Mouse (Mus musculus) thymus, postnatal 0 days (tissue): ENCODE measurements around the gene Ppp1r14d. TPM values are rescaled to one million over a fixed set of nuclear protein-coding genes. Genes with fewer than 3 reads are reported as not detected.

Source experiments
- DNase-seq: peaks from one replicate; pipeline ENCODE4 v3.0.0-alpha.2; 2015; ENCODE audit warnings: low spot score
- polyA plus RNA-seq: library from polyadenylated mRNA; unstranded; fragments of >200 nt; fragmentation: Nextera tagmentation; extraction: Ambion mirVana; gene quantifications from 2 replicates; pipeline ENCODE4 v1.2.1, GENCODE M21; 2015

The Ppp1r14d gene
- polyA plus RNA-seq = 0.17 and 1.1 TPM in 2 replicates

DNA sequence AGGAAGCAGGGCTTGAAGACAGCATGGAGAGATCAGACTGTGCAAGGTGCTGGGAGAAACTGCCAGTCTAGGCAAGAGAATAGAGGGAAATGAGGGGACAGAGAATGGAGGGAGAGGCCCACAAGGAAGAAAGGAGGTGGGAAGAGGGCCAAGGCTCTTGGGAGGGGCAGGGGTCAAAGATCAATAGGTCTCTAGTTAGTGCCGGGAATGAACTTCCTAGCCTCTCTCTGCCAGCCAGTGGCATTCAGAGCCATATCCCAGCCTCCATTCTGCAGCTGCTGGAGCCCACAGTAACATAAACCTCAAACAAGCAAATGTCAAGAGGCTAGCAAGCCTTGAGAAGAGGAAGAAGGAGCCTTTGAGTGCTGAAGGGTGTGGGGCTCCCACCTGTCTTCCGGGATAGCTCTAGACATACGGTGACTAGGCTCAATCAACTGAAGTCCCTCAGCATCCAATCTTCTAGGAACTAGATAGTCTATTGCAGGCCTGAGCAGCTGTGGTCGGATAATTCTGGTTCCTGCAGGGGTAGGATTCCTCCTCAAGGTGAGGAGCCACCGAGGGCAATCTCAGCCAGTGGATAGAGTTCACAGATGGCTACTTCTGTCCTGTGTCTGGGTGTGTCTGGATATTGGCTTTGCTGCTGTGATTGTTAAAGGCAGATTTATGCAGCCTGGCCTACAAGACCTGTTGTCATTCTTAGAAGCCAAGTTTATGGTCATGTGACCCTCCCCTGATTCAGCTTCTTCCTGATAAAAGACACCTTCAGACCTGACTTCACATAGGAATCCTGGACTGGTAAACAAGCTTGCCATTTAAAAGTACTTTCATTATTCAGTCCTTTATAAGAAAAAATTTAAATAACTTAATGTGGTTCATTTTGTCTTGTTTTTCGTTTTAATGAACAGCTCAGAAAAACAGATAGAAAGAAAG lies at the start of gene Ppp1r14d:
Gene Ppp1r14d (minus strand): TSS at position 132 of the 930 bp plus-strand sequence.
- no peak for DNase-seq

DNA sequence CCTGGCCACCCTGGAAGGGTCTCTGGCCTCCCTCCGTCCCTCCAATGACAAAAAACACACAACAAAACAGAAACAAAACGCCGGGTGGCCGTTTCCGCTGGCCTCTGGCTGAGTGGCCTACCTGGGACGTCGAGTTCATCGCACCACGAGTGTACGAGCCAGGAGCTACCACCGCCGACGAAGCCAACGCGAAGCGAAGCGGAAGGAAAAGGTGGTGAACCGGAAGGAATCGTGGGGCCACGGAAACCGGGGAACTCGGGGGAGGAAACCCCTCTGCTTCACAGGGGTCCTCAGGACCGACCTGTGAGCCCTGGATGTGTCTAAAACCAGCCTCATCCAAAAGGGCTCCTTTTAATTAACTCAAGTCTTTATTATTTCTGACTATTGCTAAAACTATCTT lies 48.1 kb upstream of the Ppp1r14d start:
- DNase-seq = no peak

DNA sequence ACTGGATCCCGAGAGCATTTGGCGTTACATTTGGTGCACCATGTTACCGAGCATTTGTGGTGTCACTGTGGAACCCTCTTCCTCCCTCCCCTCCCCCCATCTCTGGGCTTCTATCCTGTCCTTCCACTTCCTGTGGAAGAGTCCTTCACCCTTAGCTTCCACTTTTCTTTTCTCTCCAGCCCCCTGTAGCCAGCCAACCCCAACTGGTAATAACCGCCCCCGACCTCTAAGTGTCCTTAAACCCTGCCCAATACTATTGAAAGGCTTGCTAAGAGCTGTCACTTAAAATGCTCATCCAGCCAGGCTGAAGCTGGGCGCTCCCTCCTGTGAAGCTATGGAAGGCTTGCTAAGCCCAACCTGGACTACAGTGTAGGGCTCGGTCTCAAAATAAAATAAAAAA lies 47.2 kb upstream of the Ppp1r14d start:
- DNase-seq = no peak

DNA sequence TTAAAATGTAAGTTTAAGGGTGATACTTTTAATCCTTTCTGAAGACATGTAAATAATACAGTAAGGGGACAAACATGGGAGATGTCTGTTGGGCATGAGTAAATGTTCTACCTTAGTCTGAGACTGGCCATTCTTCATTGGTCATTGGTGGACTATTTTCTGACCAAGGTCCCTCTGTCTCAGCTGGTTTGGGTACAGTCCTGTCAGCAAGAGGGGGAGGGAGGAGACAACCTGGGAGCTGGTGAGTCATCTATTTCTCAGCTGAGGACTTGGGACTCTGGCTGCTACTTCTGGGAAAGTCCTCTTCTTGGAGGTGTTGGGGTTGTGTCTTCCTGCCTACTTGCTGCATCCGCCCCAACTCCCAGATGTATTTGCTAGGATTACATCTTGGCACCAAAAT lies 44.4 kb upstream of the Ppp1r14d start:
- DNase-seq = no peak

DNA sequence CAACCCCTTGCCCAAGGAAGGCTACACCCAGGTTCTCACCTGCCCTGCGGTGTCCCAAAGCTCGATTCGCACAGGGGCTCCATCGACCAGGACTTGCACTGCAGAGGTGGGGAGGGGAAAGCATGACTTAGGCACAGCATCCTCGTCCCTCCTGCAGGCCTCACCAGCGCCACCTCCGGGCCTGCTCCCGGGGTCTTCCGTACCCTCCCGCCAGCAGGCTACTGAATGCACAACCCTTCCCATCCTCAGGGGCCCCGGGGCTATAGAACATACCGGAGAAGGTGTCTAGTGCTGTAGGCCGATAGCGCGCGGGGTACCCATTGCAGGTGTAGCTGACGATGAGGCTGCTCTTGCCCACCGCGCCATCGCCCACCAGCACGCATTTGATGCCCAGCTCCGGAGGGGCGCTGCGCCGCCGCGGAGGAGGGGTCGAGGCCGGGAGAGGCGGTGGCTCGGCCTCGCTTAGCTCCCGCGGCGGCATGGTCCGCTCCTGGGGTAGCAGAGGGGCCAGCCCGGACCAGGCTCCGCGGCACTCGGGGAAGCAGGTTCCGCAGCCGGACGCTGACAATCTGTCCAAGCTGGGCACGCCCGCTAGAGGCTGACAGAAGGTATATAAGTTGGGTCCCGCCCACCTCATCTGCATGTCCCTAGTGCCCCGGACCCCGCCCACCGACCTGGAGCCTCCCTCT lies 41.1 kb upstream of the Ppp1r14d start, which contains the start of gene Rhov:
Gene Rhov (minus strand): TSS at position 630 of the 689 bp plus-strand sequence.
- peak; percentile 60 for DNase-seq

DNA sequence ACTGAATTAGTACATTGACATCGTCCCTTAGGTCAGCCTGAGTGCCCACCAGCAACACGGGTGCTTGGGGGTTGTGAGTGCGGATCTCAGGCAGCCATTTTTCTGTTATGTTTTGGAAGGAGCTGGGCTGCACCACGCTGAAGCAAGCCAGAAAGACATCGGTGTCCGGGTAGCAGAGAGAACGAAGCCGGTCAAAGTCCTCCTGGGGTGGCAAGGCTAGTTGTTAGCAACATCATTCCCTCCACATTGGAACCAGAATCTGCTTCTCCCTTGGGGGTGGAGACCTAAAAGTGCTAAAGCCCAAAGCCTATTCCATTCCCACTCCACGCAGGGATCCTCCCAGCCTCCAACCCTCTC lies 40.6 kb upstream of the Ppp1r14d start:
- no peak for DNase-seq

DNA sequence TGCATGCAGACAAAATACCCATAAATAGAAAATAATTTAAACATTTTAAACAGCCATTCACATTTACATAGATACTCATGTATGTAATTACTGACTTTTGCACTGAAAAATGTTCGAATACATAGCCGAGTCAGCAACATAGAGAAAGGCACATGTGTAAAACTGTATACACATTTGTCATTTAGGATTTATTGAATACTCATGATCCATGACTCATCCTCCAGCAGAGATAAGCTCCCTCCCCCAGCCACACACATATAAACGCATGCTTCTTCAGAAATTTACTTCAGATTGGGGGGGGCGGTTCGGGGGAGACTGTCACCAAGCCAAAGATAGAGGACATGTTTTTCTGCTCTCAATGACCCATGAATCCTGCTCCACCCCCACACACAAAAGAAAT lies 34.1 kb upstream of the Ppp1r14d start:
- no peak for DNase-seq

DNA sequence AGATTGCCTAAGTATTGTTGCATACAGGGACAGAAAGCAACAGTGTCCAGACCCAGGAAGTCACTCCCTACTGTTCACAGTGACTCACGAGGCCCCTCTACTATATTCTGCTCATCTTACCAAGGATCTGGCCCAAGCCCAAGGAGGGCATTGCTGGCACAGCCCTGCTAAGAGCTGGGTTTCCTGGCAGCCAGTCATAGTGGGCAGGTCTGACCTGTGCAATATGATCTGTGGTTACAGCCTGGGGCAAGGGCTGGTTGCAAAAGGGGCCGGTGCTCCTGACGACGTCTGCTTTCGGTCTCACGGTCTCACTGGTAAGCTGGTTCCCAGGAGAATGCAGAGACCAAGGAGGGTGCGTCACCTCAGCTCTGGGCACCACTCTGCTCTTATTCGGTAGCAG lies 33.3 kb upstream of the Ppp1r14d start:
- DNase-seq = no peak

DNA sequence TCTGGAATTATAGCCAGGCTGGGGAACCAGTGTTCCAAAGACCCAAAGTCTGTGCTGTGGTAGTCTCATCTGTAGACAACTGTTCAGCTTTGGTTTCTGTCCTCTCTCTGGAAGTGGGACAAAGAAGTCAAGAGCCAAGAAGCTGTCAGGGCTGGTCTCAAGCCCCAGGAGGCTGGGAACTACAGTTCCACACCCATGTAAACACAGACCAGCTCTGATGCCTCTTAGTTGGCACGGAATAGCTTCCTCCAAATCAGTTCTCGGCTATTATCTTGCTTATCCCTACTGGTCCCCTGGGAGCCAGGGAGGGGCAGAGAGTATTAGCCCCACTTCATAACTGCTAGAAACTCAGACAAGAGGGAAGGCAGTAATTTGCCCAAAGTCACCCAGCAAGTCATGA lies 31.6 kb upstream of the Ppp1r14d start:
- no peak for DNase-seq

DNA sequence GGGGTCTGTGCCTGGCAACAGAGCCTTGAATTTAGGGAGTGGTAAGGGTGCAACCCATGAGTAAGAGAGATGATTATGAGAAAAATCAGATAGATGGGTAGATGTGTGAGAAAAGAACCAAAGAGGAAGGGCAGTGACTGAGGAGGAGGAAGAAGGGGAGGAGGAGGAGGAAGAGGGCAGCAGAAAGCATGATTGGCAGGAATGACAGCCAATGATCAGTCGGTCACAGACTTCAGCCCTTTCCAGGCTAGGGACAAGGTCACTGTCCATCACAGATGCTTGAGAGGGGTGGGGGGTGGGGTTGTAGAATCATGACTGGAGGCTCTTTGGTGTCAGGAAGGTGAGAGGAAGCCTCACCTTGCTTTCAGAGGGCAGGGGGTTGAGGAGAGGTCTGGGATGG lies 30.8 kb upstream of the Ppp1r14d start:
- DNase-seq = no peak

DNA sequence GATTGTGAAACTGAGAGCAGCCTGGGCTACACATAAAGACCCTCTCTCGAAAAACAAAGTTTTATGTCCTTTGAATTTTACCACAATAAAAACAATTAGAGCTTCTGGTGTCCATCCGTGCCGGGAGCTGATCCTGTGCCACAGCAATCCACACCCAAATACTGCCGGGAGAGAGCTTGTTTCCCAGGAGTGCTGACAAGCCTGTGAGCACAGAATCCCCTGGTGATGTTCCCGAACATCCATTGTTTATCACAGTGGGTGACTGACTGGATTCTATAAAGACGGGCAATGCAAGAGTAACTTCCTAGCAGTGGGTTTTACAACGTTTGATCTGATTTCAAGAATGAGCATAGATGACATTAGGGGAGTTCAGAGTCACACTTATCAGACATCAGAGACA lies 25.3 kb upstream of the Ppp1r14d start:
- DNase-seq = no peak

DNA sequence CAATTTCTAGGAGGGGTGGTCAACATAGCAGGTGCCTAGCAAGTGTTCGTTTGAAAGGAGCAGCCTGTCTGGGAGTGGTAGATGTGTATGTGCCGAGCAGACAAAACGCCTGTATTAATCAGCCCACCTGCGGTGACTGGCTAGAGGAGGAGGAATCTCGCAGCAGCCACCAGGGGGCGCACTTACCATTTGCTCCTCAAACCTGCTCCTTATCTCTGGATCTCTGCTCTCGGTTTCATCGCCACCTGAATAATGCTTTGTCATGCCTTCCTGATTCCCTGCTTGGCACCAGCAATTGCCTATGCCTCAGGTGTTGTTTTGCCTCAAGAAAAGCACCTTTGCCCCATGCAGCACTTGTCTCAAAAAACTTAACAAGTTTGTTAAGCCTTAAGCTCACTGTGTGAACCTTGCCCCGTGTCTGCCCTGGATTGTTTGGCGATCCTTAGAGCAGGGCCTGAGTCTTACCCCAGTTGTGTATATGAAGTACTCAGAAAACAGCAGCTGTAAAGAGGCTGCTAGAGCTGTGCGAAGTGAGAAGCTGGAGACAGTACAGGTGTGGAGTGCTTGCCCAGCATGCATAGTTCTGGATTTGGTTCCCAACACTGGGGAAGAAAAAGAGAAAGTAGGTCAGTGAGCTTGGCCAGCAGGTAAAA lies 21.2 kb upstream of the Ppp1r14d start:
- peak; percentile 89 for DNase-seq

DNA sequence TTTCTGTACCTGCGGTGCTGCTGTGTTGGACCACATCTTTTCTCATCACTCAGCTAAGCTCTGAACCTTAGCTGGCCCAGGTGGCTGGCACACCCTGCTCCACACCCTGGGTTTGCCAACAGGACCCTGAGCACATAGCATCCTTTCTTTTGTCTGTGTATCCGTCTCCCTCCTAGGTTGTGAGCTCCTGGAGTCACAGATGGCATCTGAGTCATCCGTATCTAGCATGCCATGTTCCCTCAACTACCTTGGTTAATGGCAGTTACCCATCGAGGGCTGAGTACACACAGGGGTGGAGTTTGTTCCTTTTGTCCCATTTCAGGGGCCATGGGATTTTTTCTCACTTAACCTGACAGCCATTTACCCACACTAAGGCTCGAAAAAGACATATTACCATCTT lies 20.7 kb upstream of the Ppp1r14d start:
- no peak for DNase-seq

DNA sequence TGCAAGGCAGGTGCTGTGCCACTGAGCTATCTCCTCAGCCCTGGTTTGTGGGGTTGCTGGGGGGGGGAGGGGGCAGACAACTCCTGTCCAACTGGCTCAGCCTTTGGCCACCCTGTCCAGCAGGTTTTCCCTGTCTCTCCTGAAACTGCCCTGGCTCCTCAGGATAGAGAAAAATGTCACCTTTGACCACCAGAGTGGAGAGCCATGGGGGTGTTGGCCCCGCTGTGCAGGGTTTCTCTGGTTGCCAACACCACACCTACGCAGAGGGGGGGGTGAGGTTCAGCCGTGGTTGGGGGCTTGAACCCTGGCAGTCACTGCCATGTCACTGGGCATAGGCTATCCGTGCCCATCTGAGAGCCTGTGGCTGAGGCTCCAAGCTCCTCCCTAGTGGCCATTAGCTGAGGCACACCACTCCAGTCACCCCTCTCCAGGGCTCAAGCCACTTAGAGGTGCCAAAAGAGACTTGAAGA lies 19.9 kb upstream of the Ppp1r14d start:
- no peak for DNase-seq

DNA sequence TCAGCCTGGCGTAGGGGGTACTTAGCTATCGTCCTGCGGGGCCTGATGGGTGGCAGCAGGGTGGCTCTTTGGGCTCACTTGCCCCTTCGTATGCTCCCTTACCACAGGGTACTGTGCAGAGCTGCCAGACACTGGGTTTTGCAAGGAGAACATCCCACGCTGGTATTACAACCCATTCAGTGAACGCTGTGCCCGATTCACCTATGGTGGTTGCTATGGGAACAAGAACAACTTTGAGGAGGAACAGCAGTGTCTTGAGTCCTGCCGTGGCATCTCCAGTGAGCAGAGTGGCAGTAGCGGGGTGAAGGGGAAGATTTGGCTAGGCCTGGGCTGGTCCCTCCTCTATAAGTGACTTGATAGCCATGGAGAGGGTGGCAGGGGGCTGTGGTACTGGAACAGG lies 18.2 kb upstream of the Ppp1r14d start:
- no peak for DNase-seq

DNA sequence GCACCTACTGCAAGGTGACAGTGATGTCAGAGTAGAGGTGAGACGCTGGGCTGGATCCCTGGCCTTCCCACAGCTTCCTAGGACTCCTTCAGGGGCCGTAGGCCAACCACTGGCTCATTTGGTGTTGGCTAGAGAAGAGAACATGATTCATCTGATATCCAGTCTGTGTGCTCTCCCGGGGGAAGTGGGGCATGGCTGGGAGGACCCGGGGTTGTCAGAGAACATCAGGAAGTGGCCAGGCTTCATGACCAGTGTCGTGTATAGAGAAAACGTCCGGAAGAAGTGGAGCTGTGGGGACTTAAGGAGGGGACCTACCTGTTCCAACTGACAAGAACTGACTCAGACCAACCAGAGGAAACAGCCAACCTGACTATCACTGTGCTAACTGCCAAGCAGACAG lies 15.5 kb upstream of the Ppp1r14d start:
- no peak for DNase-seq

DNA sequence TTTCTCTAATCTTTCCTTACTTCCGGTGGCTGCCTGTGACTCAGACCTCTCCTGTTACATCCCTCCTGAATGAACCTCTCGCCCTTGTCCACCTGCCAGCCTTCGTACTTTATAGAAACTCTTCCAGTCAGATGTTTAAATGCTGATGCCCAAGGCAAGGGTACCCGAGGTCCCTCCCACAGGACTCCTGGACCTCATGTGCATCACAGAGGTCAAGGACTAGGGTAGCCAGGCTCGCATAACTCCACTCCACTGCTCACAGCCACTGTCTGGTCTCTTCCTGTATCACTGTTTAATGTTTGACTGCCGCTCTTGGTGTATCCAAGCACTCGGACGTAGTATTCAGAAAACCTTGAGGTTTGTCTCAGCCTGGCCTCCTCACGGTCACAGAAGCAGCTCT lies 12.8 kb upstream of the Ppp1r14d start:
- no peak for DNase-seq

DNA sequence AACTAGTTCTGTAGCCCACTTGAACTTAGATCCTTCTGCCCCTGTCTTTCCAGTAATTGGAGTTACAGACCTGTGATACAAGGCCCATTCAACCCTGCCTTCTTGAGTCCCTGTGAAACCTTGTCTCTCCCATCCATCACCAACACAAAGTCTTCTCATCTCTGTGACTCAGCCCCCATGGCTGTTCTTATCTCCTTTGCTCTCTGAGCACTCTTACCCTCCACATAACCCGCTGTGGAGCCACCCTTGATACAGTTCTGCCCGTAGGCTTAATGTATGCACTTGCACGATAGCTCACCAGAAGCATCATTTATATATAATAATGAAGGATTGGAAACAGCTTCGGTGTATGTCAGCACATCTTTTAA lies 11.1 kb upstream of the Ppp1r14d start:
- DNase-seq = no peak

DNA sequence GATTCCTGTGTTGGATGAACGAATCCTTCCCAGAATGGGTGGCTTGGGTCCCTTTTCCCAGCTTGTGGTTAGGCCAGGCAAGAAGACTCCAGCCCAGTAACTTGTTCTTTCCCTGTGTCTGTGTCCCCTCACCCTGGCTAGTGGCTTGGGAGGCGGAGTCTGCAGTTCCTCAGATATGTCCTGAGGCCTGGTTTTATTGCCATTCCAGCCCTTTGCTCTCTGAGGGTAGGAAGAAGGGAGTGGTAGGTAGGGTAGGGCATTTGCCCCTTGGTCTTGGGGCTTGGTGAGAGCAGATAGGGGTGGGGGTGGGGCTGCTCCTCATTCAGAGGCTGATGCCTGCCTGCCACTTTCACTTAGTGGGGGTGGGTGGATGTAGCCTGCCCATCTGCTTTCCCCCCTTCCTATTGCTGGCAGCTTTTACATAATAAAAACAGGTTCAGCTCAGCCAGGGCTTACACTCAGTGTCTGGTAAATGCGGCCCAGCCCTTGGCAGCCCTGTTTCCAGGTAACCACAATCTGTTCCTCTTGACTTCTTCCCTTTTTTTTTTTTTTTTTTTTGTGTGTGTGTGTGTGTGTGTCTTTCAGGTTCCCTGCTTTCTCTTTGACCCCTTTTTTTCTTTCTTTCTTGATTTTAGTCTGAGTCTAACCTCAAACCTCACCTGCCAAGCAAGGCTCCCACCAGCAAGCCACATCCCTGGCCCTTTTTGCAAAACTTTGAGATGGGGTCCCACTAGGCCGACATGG lies 10.5 kb upstream of the Ppp1r14d start:
- no peak for DNase-seq

DNA sequence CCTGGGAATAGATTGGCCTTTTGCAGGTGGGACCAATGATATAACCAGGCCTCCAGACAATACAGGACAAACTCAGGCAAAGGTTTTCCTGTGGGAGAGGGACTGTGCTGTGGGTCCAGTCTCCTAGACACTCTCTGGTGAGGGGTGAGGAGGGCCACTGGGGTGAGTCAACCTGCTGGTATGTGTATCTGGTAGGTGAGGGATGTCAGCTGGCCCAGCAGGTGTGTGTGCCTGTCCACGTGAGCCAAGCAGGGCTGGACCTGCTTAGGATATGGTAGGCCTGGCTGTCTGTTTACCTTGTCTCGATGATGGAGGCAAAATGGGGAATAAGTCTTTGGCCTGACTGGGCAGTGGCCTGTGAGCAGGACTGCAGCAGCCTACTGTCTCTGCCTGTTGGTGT lies 9.0 kb upstream of the Ppp1r14d start:
- no peak for DNase-seq

DNA sequence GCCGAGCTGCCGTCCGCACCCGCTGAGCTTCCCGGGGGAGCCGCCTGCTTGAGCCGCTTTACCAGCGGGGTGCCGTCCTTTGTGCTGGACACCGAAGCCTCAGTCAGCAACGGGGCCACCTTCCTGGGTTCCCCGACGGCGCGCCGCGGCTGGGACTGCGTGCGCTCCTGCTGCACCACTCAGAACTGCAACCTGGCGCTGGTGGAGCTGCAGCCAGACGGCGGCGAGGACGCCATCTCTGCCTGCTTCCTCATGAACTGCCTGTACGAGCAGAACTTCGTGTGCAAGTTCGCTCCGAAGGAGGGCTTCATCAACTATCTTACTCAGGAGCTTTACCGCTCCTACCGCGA lies 8.1 kb upstream of the Ppp1r14d start:
- DNase-seq = no peak
